Mouse (Mus musculus) midbrain, embryonic 12.5 days (tissue): ENCODE data around the gene 4430402I18Rik. TPM values are rescaled to one million over a fixed set of nuclear protein-coding genes. Genes with fewer than 3 reads are reported as not detected.

Source experiments
- ATAC-seq: fragments of 200-750 bp; cut with Nextera tagmentation; 2 replicates; pipeline ENCODE4 v1.8.0; 2017; ENCODE audit warnings: low read depth, moderate TSS enrichment, moderate library complexity; ENCODE audit not compliant: low FRiP score
- H3K27ac ChIP-seq: fragments of 300-500 bp; sonication (generic); replicated peaks from 2 replicates; pipeline ENCODE4 v1.5.1; 2016; ENCODE audit warnings: mild to moderate bottlenecking
- H3K27me3 ChIP-seq: fragments of 300-500 bp; sonication (generic); 2 replicates; pipeline ENCODE4 v1.6.1; 2016; ENCODE audit warnings: mild to moderate bottlenecking
- H3K36me3 ChIP-seq: fragments of 300-500 bp; sonication (generic); 2 replicates; pipeline ENCODE4 v1.6.1; 2016
- H3K4me1 ChIP-seq: fragments of 300-500 bp; sonication (generic); 2 replicates; pipeline ENCODE4 v1.6.1; 2016
- H3K4me2 ChIP-seq: fragments of 300-500 bp; sonication (generic); replicated peaks from 2 replicates; pipeline ENCODE4 v1.6.1; 2016; ENCODE audit warnings: mild to moderate bottlenecking, moderate library complexity
- H3K4me3 ChIP-seq: fragments of 300-500 bp; sonication (generic); 2 replicates; pipeline ENCODE4 v1.5.1; 2016; ENCODE audit warnings: mild to moderate bottlenecking
- H3K9ac ChIP-seq: fragments of 300-500 bp; sonication (generic); replicated peaks from 2 replicates; pipeline ENCODE4 v1.6.1; 2016; ENCODE audit warnings: mild to moderate bottlenecking, moderate library complexity
- H3K9me3 ChIP-seq: fragments of 300-500 bp; sonication (generic); 2 replicates; pipeline ENCODE4 v1.6.1; 2016; ENCODE audit warnings: mild to moderate bottlenecking
- WGBS: fragments of 180-500 bp; shearing (Covaris S2); methylation state at CpG from one replicate; pipeline ENCODE4 v1.1.7; 2016; 5-methylcytosine and 5-hydroxymethylcytosine counted together
- polyA plus RNA-seq: library from polyadenylated mRNA; unstranded; fragments of >200 nt; fragmentation: Nextera tagmentation; extraction: Ambion mirVana; gene quantifications from 2 replicates; pipeline ENCODE4 v1.2.1, GENCODE M21; 2016

Gene 4430402I18Rik
- polyA plus RNA-seq, 1 experiment from 2014 or later, result 0.17 TPM

DNA sequence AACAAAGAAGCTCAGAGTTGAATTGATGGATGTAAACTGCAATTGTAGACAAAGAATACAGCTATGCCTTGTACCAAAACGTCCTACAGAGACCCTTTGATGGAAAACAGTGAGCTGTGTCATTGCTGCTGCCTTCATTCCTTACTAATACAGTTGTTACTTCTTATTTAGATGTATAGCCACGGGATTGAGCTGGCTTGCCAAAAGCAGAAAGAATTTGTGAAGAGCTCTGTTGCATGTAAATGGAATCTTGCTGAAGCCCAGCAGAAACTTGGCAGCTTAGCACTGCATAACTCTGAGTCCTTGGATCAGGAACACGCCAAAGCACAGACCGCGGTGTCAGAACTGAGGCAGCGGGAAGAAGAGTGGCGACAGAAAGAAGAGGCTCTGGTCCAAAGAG is 27.3 kb upstream of the 4430402I18Rik start:
- H3K36me3 ChIP-seq, result peaks cover 40% of the 10 kb centered on the region
- H3K9ac ChIP-seq, result 0 out of 2 replicates have a peak overlapping the region, but pooled peaks have one; percentile 1
- WGBS, result 80% methylated on average over 7 of the region's 7 CpGs
- no peak overlapping the region for H3K4me2 ChIP-seq
- H3K9me3 ChIP-seq, result no peaks in the 10 kb centered on the region
- no peaks in the 10 kb centered on the region for H3K27me3 ChIP-seq
- H3K4me1 ChIP-seq, result peaks cover 8% of the 10 kb centered on the region
- no peak overlapping the region for H3K27ac ChIP-seq
- no peak for ATAC-seq
- no peak overlapping the region for H3K4me3 ChIP-seq

- H3K4me3 ChIP-seq, result peak overlapping the region; percentile 86
- H3K4me2 ChIP-seq, result peak overlapping the region; percentile 67
- H3K27me3 ChIP-seq, result peaks cover 4% of the 10 kb centered on the region; the same call in 1 of the 2 replicates
- WGBS, result 72% methylated on average over 5 of the region's 5 CpGs
- H3K9me3 ChIP-seq, result no peaks in the 10 kb centered on the region
- peaks cover 8% of the 10 kb centered on the region for H3K4me1 ChIP-seq
- peak overlapping the region; percentile 92 for H3K9ac ChIP-seq
- no peak overlapping the region for H3K27ac ChIP-seq
- no peak for ATAC-seq
- H3K36me3 ChIP-seq, result peaks cover 25% of the 10 kb centered on the region
These were observed 23.8 kb upstream of the 4430402I18Rik start for GRCm38 (mm10) chr19:28991391-28991790.

DNA sequence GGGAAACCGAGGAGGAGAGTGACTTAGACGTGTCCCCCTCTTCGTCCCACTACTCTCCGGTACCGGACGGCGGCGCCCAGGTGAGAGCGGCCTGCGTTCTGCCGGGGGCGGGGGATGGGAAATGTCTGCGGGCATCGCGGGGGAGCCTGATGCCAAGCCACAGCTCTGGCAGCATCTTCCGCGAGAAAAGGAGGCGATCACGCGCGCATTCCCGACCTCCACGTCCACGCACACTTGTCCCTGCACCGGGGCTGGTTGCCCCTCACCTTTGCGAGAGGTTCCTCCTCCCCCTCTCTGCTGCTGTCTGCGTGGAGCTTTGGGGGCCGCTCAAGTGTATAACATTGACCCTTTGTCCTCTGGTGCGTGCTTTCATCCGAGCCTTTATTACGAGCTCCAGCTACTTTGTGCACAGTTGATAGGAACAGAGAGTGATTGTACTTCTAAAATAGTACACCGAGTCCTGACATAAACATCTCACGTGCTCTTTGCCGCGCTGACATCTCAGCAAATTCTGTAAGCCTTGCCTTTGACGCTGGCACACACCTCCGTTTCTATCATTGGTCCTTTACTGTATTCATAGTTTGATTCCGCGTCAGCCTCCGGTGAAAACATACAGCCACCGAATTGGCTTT is 23.1 kb upstream of the 4430402I18Rik start:
- Histone ChIP-seq H3K27me3 (peaks cover 4% of the 10 kb centered on the region; the same call in 1 of the 2 replicates), H3K4me1 (peaks cover 8% of the 10 kb centered on the region), H3K4me3 (peak overlapping the region; percentile 86), H3K9ac (peak overlapping the region; percentile 92), H3K27ac (peak overlapping the region; percentile 82), H3K36me3 (peaks cover 18% of the 10 kb centered on the region), H3K4me2 (peak overlapping the region; percentile 67), H3K9me3 (no peaks in the 10 kb centered on the region)
- under 1% methylated on average over 38 of the region's 41 CpGs for WGBS
- no peak for ATAC-seq

DNA sequence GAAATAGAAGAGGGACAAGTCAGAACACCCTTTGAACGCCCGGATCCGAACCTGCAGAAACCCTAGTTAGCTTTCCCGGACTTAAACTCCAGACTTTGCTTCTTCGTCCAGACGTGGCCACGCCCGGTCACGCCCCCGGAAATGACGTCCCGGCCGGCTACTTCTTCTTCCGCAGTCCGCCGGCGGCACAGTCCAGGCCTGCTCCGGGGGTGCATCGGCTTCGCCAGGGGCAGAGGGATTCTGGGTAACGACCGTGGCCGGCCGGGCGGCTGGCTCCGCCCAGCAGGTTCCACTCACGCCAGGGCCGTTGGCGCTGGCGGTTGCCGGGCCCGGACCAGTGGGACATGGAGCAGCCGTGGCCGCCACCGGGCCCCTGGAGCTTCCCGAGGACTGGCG is 22.6 kb upstream of the 4430402I18Rik start, which contains the start of gene Cdc37l1:
Gene Cdc37l1 (plus strand): TSS at position 159 of the 396 bp plus-strand sequence.
- under 1% methylated on average over 37 of the region's 37 CpGs for WGBS
- Histone ChIP-seq H3K4me1 (peaks cover 8% of the 10 kb centered on the region), H3K27me3 (peaks cover 4% of the 10 kb centered on the region; the same call in 1 of the 2 replicates), H3K36me3 (peaks cover 13% of the 10 kb centered on the region), H3K9me3 (no peaks in the 10 kb centered on the region), H3K27ac (peak within 1 kb of the TSS; percentile 82), H3K4me2 (peak within 1 kb of the TSS; percentile 67), H3K4me3 (peak within 1 kb of the TSS; percentile 86), H3K9ac (peak within 1 kb of the TSS; percentile 92)
- ATAC-seq, result peak; percentile 99

- H3K4me3 ChIP-seq, result peak overlapping the region; percentile 86
- H3K27ac ChIP-seq, result no peak overlapping the region
- peaks cover 8% of the 10 kb centered on the region for H3K4me1 ChIP-seq
- peaks cover 4% of the 10 kb centered on the region; the same call in 1 of the 2 replicates for H3K27me3 ChIP-seq
- ATAC-seq, result no peak
- WGBS, result 79% methylated on average over 8 of the region's 8 CpGs
- peak overlapping the region; percentile 67 for H3K4me2 ChIP-seq
- H3K9ac ChIP-seq, result peak overlapping the region; percentile 92
- peaks cover 6% of the 10 kb centered on the region; the same call in 1 of the 2 replicates for H3K36me3 ChIP-seq
- no peaks in the 10 kb centered on the region for H3K9me3 ChIP-seq
These were observed 21.9 kb upstream of the 4430402I18Rik start for GRCm38 (mm10) chr19:28989515-28989914.

- Histone ChIP-seq H3K9me3 (no peaks in the 10 kb centered on the region), H3K36me3 (no peaks in the 10 kb centered on the region), H3K9ac (no peak overlapping the region), H3K4me1 (no peaks in the 10 kb centered on the region), H3K27me3 (no peaks in the 10 kb centered on the region; the same call in 1 of the 2 replicates), H3K4me3 (no peak overlapping the region), H3K4me2 (no peak overlapping the region), H3K27ac (no peak overlapping the region)
- WGBS, result 82% methylated on average over 7 of the region's 7 CpGs
- ATAC-seq, result no peak
These were observed 15.0 kb upstream of the 4430402I18Rik start for GRCm38 (mm10) chr19:28982617-28983016.

- Histone ChIP-seq H3K4me1 (peaks cover 6% of the 10 kb centered on the region), H3K4me2 (peak overlapping the region; percentile 70)
These were observed 7.4 kb upstream of the 4430402I18Rik start for GRCm38 (mm10) chr19:28974862-28975611.

DNA sequence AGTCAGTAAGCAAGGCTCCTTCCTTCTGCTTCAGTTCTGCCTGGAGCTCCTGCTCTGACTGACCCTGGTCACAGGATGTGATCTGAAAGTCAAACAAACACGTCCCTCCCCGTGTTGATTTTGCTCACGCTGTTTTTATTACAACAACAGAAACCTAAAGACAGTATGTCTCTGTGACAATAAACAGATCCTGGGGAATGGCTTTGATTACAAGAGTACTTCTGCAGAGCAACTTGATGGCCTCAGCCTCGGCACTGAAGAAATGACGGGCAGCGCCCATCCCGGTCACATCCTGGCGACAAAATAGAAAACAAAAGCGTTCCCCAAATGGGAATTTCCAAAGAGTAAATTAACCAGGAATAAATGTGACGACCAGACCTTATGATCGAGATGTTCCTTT is 2.7 kb upstream of the 4430402I18Rik start:
- no peak for ATAC-seq
- no peak overlapping the region for H3K4me3 ChIP-seq
- 76% methylated on average over 11 of the region's 11 CpGs for WGBS

More at GRCm38 (mm10) chr19:28974862-28975611, 7.4 kb upstream of the 4430402I18Rik start:
- ATAC-seq, result peak; percentile 86
- 0 out of 2 replicates have a peak, but pooled peaks cover 2% of the 10 kb centered on the region for H3K9me3 ChIP-seq
- peaks cover 8% of the 10 kb centered on the region for H3K27me3 ChIP-seq
- WGBS, result 19% methylated on average over 35 of the region's 35 CpGs
- peak overlapping the region; percentile 37 for H3K9ac ChIP-seq
- peak overlapping the region; percentile 40 for H3K4me3 ChIP-seq
- no peak overlapping the region; the same call in 1 of the 2 replicates for H3K27ac ChIP-seq
- H3K36me3 ChIP-seq, result no peaks in the 10 kb centered on the region

DNA sequence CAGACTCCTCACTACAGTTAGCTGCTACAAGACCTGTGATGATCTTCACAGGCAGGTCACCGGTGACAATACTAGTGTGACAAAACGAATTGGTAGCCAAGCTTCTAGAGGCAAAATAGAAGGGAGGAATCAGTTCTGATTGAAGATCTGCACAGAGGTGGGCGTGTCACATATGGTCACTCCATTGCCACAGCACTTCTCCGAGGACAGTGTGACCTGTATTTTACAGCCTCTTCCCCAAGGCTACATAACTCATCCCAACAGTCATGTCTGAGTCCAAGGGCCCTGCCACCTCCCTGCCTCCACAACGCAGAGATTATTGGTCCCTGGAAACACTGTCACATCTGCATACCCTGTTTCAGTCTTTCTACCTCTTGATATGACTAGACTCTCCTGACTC is 1.6 kb upstream of the 4430402I18Rik start:
- Histone ChIP-seq H3K4me2 (no peak overlapping the region), H3K9me3 (no peaks in the 10 kb centered on the region), H3K36me3 (no peaks in the 10 kb centered on the region), H3K4me1 (peaks cover 18% of the 10 kb centered on the region), H3K27ac (no peak overlapping the region), H3K4me3 (no peak overlapping the region), H3K27me3 (peaks cover 8% of the 10 kb centered on the region), H3K9ac (no peak overlapping the region)
- 84% methylated on average over 5 of the region's 5 CpGs for WGBS
- no peak for ATAC-seq

More for the DNA sequence above, 2.7 kb upstream of the 4430402I18Rik start:
- Histone ChIP-seq H3K9me3 (0 out of 2 replicates have a peak, but pooled peaks cover 2% of the 10 kb centered on the region), H3K36me3 (no peaks in the 10 kb centered on the region), H3K27ac (no peak overlapping the region), H3K9ac (no peak overlapping the region), H3K27me3 (peaks cover 17% of the 10 kb centered on the region), H3K4me1 (peaks cover 17% of the 10 kb centered on the region), H3K4me2 (no peak overlapping the region)

GRCm38 (mm10) chr19:28968178-28968577 is 578 bp upstream of the 4430402I18Rik start:
- no peak for ATAC-seq
- 73% methylated on average over 4 of the region's 4 CpGs for WGBS

DNA sequence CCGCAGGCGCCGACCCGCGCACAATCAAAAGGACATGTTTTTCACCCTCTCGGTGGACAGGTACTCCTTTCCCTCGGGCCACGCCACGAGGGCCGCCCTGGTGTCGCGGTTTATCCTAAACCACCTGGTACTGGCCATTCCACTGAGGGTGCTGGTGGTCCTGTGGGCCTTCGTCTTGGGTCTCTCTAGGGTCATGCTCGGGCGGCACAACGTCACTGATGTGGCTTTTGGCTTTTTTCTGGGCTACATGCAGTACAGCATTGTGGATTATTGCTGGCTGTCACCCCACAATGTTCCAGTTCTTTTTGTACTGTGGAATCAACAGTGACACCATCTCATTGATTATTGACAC is 3.1 kb downstream of the 4430402I18Rik start:
- peaks cover 8% of the 10 kb centered on the region for H3K27me3 ChIP-seq
- H3K4me1 ChIP-seq, result peaks cover 18% of the 10 kb centered on the region
- H3K36me3 ChIP-seq, result no peaks in the 10 kb centered on the region
- WGBS, result 4% methylated on average over 16 of the region's 16 CpGs
- H3K9me3 ChIP-seq, result no peaks in the 10 kb centered on the region
- peak overlapping the region; percentile 89 for H3K4me3 ChIP-seq
- H3K9ac ChIP-seq, result peak overlapping the region; percentile 90
- peak overlapping the region; percentile 76 for H3K27ac ChIP-seq
- ATAC-seq, result no peak; the same call in 1 of the 2 replicates
- H3K4me2 ChIP-seq, result peak overlapping the region; percentile 88

More at GRCm38 (mm10) chr19:28968178-28968577, 578 bp upstream of the 4430402I18Rik start:
- peaks cover 8% of the 10 kb centered on the region for H3K27me3 ChIP-seq
- no peak overlapping the region for H3K4me2 ChIP-seq
- H3K27ac ChIP-seq, result no peak overlapping the region
- peaks cover 18% of the 10 kb centered on the region for H3K4me1 ChIP-seq
- H3K36me3 ChIP-seq, result no peaks in the 10 kb centered on the region
- H3K9ac ChIP-seq, result no peak overlapping the region
- H3K9me3 ChIP-seq, result no peaks in the 10 kb centered on the region
- H3K4me3 ChIP-seq, result no peak overlapping the region
